Mouse (Mus musculus) forebrain, embryonic 12.5 days (tissue): ENCODE data around the gene Zic5. TPM values are rescaled to one million over a fixed set of nuclear protein-coding genes. Genes with fewer than 3 reads are reported as not detected.
"Not testable (repeated sequence)": the region's sequence is repeated elsewhere in the genome, so short reads cannot be mapped to it uniquely, and the experiment has no call there.

Experiments used
- ATAC-seq: fragments of 200-750 bp; cut with Nextera tagmentation; 2 replicates; pipeline ENCODE4 v1.8.0; 2017; ENCODE audit warnings: moderate TSS enrichment; ENCODE audit not compliant: low FRiP score
- H3K27ac ChIP-seq: fragments of 300-500 bp; sonication (generic); 2 replicates; pipeline ENCODE4 v1.5.1; 2016; ENCODE audit warnings: mild to moderate bottlenecking
- H3K27me3 ChIP-seq: fragments of 300-500 bp; sonication (generic); 2 replicates; pipeline ENCODE4 v1.6.1; 2016; ENCODE audit warnings: mild to moderate bottlenecking
- H3K36me3 ChIP-seq: fragments of 300-500 bp; sonication (generic); replicated peaks from 2 replicates; pipeline ENCODE4 v1.6.1; 2016; ENCODE audit warnings: mild to moderate bottlenecking
- H3K4me1 ChIP-seq: fragments of 300-500 bp; sonication (generic); 2 replicates; pipeline ENCODE4 v1.6.1; 2016
- H3K4me2 ChIP-seq: fragments of 300-500 bp; sonication (generic); 2 replicates; pipeline ENCODE4 v1.6.1; 2016; ENCODE audit warnings: mild to moderate bottlenecking, moderate library complexity
- H3K4me3 ChIP-seq: fragments of 300-500 bp; sonication (generic); replicated peaks from 2 replicates; pipeline ENCODE4 v1.5.1; 2016; ENCODE audit warnings: mild to moderate bottlenecking
- H3K9ac ChIP-seq: fragments of 300-500 bp; sonication (generic); 2 replicates; pipeline ENCODE4 v1.6.1; 2016; ENCODE audit warnings: mild to moderate bottlenecking
- H3K9me3 ChIP-seq: fragments of 300-500 bp; sonication (generic); 2 replicates; pipeline ENCODE4 v1.6.1; 2016
- WGBS: fragments of 180-500 bp; shearing (Covaris S2); methylation state at CpG from one replicate; pipeline ENCODE4 v1.1.7; 2016; 5-methylcytosine and 5-hydroxymethylcytosine counted together
- polyA plus RNA-seq: library from polyadenylated mRNA; unstranded; fragments of >200 nt; fragmentation: Nextera tagmentation; extraction: Ambion mirVana; gene quantifications from 2 replicates; pipeline ENCODE4 v1.2.1, GENCODE M21; 2016

The Zic5 gene
- polyA plus RNA-seq, 1 experiment from 2014 or later: 25.8 TPM

DNA sequence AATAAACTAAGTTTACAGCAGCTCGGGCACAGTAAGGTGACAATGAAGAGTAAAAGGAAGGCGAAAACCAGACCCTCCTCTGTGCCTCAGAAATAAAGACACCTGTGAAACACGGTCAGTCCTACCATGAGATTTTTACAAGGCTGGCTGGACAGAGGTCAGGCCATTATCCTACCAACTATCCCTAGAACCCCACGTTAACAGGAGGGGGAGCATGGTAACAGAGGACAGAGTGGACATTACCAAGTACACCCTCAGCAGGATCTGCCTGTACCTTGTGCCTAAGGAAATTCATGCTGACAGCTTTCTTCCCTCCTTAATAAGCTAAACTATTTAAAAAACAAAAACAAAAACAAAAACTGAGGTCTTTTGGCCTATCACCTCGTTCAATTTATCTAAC lies 5.3 kb downstream of the Zic5 start:
- 42% methylated on average over 5 of the region's 5 CpGs for WGBS
- H3K27me3 ChIP-seq: peaks cover 45% of the 10 kb centered on the region
- H3K4me1 ChIP-seq: peaks cover 42% of the 10 kb centered on the region
- H3K4me3 ChIP-seq: peak overlapping the region; percentile 34
- H3K27ac ChIP-seq: peak overlapping the region; percentile 61
- H3K4me2 ChIP-seq: peak overlapping the region; percentile 51
- no peaks in the 10 kb centered on the region for H3K36me3 ChIP-seq
- H3K9me3 ChIP-seq: no peaks in the 10 kb centered on the region
- no peak for ATAC-seq
- H3K9ac ChIP-seq: peak overlapping the region; percentile 61

DNA sequence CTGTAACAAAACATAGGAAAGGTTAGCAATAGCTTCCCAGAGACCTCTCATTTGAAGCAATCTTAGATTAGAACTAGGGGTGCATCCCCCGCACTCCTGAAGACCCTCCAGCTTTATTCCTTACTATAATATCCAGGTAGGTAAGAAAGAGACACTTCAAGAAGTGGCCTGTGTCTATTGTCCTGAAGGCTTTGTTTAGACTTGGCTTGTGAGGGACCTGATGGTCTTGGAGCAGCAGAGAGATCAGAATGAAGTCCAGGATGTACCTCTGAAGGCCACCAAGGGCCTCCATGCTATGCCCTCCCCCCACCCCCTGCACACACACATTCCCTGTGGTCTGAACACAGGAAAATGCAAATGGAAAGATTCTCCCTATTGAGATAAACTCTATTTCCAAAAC lies 5.7 kb downstream of the Zic5 start:
- Histone ChIP-seq H3K4me3 (peak overlapping the region; percentile 34), H3K9me3 (no peaks in the 10 kb centered on the region), H3K9ac (peak overlapping the region; percentile 61), H3K27ac (peak overlapping the region; percentile 61), H3K36me3 (no peaks in the 10 kb centered on the region), H3K4me1 (peaks cover 41% of the 10 kb centered on the region), H3K27me3 (peaks cover 41% of the 10 kb centered on the region), H3K4me2 (peak overlapping the region; percentile 51)
- 84% methylated on average over 1 of the region's 1 CpGs for WGBS
- ATAC-seq: no peak

- WGBS: 66% methylated on average over 12 of the region's 12 CpGs
- Histone ChIP-seq H3K9ac (peak overlapping the region; percentile 61; the same call in 1 of the 2 replicates), H3K4me1 (peaks cover 40% of the 10 kb centered on the region), H3K4me2 (peak overlapping the region; percentile 51), H3K27me3 (peaks cover 40% of the 10 kb centered on the region)
- not testable (repeated sequence) for H3K27ac ChIP-seq, H3K9me3 ChIP-seq, H3K36me3 ChIP-seq, ATAC-seq, H3K4me3 ChIP-seq
These were observed 6.1 kb downstream of the Zic5 start for GRCm38 (mm10) chr14:122459332-122459731.

GRCm38 (mm10) chr14:122455562-122455958 lies 9.9 kb downstream of the Zic5 start:
- WGBS: 12% methylated on average over 4 of the region's 4 CpGs
- Histone ChIP-seq H3K9ac (no peak overlapping the region), H3K9me3 (no peaks in the 10 kb centered on the region), H3K27ac (peak overlapping the region; percentile 83), H3K4me1 (peaks cover 57% of the 10 kb centered on the region), H3K4me3 (no peak overlapping the region), H3K4me2 (no peak overlapping the region), H3K36me3 (no peaks in the 10 kb centered on the region), H3K27me3 (peaks cover 39% of the 10 kb centered on the region)
- ATAC-seq: no peak

- Histone ChIP-seq H3K27ac (peak overlapping the region; percentile 83), H3K4me3 (no peak overlapping the region), H3K4me2 (no peak overlapping the region), H3K27me3 (peaks cover 40% of the 10 kb centered on the region), H3K4me1 (peaks cover 57% of the 10 kb centered on the region), H3K36me3 (no peaks in the 10 kb centered on the region), H3K9me3 (no peaks in the 10 kb centered on the region), H3K9ac (no peak overlapping the region; the same call in 1 of the 2 replicates)
- no peak for ATAC-seq
- 21% methylated on average over 10 of the region's 10 CpGs for WGBS
These were observed 10.4 kb downstream of the Zic5 start for GRCm38 (mm10) chr14:122454901-122455561.

- H3K9me3 ChIP-seq: no peaks in the 10 kb centered on the region
- no peaks in the 10 kb centered on the region for H3K36me3 ChIP-seq
- WGBS: 5% methylated on average over 12 of the region's 12 CpGs
- H3K27ac ChIP-seq: peak overlapping the region; percentile 91
- 0 out of 2 replicates have a peak overlapping the region, but pooled peaks have one; percentile 12 for H3K9ac ChIP-seq
- peaks cover 44% of the 10 kb centered on the region for H3K27me3 ChIP-seq
- peaks cover 65% of the 10 kb centered on the region for H3K4me1 ChIP-seq
- ATAC-seq: peak; percentile 47; the same call in 1 of the 2 replicates
- H3K4me2 ChIP-seq: peak overlapping the region; percentile 51
- H3K4me3 ChIP-seq: peak overlapping the region; percentile 21; the same call in 1 of the 2 replicates
These were observed 11.3 kb downstream of the Zic5 start for GRCm38 (mm10) chr14:122453996-122454738.

- H3K27me3 ChIP-seq: peaks cover 50% of the 10 kb centered on the region
- no peaks in the 10 kb centered on the region for H3K36me3 ChIP-seq
- peaks cover 65% of the 10 kb centered on the region for H3K4me1 ChIP-seq
- H3K9ac ChIP-seq: peak overlapping the region; percentile 12; the same call in 1 of the 2 replicates
- under 1% methylated on average over 32 of the region's 32 CpGs for WGBS
- H3K4me3 ChIP-seq: peak overlapping the region; percentile 21
- no peaks in the 10 kb centered on the region for H3K9me3 ChIP-seq
- H3K27ac ChIP-seq: peak overlapping the region; percentile 91
- ATAC-seq: peak; percentile 80
- H3K4me2 ChIP-seq: peak overlapping the region; percentile 51
These were observed 12.0 kb downstream of the Zic5 start for GRCm38 (mm10) chr14:122453388-122453995.

DNA sequence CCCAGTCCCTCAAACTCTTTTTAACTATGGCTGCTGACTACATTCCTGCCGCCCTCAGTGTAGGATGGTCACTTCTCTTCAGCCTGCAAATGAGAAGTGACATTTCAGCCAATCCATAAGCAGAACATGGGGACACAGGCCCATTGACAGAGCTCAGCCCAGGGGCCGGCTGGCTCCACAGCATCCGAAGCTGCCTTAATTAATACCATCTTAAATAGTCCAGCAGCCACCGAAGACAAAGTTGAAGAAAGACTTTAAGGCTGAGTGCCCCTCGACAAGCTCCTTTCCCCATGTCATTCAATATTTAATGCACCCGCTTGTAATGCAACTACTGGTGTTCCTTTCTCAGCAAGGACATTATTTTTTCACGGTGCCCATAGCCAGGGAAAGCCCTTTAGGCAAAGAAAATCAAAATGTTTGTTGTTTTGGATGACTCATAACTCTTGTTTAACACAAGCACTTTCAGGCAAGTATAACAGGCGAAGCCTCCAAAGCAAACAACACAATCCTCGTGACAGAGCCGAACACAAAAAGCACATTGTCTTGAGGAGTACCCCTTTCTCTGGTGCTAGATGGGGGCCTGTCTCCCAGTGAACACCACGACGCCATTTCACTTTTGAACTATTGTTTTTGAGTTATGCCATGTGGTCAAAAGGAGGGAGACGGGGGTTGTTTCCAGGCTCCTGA lies 12.6 kb downstream of the Zic5 start:
- ATAC-seq: peak; percentile 15; the same call in 1 of the 2 replicates
- peak overlapping the region; percentile 91 for H3K27ac ChIP-seq
- no peaks in the 10 kb centered on the region for H3K9me3 ChIP-seq
- no peaks in the 10 kb centered on the region for H3K36me3 ChIP-seq
- H3K9ac ChIP-seq: peak overlapping the region; percentile 21; the same call in 1 of the 2 replicates
- peaks cover 65% of the 10 kb centered on the region for H3K4me1 ChIP-seq
- peak overlapping the region; percentile 21 for H3K4me3 ChIP-seq
- 4% methylated on average over 13 of the region's 13 CpGs for WGBS
- H3K27me3 ChIP-seq: peaks cover 56% of the 10 kb centered on the region
- H3K4me2 ChIP-seq: peak overlapping the region; percentile 51

DNA sequence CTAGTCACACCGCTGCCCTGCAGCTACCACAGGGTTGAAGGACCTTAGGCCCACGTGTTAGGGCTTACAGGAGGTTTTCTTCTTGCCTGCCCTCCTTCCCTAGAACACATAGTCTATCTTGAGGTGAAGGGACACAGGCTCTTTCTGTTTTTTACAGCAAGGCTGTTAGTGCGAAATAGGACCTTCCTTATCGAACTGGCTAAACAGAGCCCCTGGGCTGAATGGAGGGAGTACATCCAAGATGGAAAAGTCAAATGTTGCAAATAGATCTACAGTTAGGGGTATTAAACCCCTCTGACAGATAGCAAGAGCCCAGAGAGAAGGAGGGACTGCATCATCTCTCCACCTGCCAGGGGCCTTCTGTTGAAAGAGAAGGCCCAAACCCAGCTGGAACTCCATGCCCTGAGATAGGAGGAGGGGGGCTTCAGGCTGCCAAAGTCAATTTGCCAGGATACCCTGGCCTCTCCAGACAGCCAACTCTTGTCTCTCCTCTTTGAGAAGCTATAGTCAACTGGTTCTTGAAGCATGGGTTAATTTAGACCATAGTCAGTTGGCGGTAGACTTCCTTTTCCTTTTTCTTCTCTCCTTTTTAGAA lies 13.8 kb downstream of the Zic5 start:
- H3K36me3 ChIP-seq: no peaks in the 10 kb centered on the region
- H3K4me2 ChIP-seq: peak overlapping the region; percentile 76
- H3K9ac ChIP-seq: peak overlapping the region; percentile 70; the same call in 1 of the 2 replicates
- WGBS: 53% methylated on average over 5 of the region's 5 CpGs
- peaks cover 65% of the 10 kb centered on the region for H3K4me1 ChIP-seq
- no peak for ATAC-seq
- H3K9me3 ChIP-seq: no peaks in the 10 kb centered on the region
- H3K27me3 ChIP-seq: peaks cover 66% of the 10 kb centered on the region
- H3K4me3 ChIP-seq: no peak overlapping the region
- H3K27ac ChIP-seq: peak overlapping the region; percentile 89

DNA sequence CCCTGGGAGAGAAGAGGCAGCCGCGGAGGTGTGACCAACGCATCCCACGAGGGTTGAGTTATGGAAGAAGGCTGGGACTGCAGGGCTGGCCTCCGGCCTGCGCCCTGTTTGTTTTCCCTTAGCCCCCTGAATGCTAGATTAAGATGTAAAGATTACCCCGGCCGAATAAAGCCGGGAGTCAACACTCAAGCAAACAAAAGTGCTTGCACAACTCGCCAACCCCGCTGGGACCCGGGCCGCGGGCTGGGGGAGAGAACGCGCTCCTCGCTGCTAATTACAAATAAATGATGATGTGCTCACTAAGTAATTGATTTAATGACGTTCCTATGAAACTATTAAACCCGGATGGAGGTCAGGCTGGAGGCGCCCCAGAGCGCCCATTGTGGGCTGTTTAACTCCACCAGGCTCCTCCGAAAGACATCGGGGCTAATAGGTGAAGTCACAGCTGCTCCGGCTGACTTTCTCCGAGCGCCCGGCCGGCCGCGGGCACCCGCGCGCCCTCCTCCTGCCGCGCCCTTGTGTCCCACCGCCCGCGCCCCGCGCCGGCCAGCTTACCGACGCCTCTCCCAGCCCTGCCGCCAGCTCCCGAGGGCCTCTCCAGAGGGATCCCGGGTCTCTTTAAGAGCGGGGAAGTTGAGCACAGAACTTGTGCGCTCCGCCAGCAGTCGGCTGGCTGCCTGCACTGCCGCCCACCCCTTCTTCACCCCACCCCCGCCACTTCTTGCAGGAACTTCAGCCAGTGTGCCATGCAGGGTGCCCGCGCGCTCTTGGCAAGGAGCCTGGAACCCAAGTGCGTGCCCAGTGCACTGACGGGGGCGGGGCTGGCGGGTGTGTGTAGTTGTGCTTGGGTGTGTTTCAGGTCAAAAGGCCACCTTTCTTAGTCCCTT lies 14.7 kb downstream of the Zic5 start, which contains the start of gene Gm5089:
Gene Gm5089 (minus strand): TSS at position 620 of the 887 bp plus-strand sequence.
- Histone ChIP-seq H3K4me2 (peak within 1 kb of the TSS; percentile 76), H3K4me1 (peaks cover 61% of the 10 kb centered on the region), H3K9me3 (no peaks in the 10 kb centered on the region), H3K36me3 (no peaks in the 10 kb centered on the region), H3K9ac (peak within 1 kb of the TSS; percentile 70), H3K27ac (peak within 1 kb of the TSS; percentile 89), H3K4me3 (peak within 1 kb of the TSS; percentile 50), H3K27me3 (peaks cover 67% of the 10 kb centered on the region)
- ATAC-seq: peak; percentile 49
- under 1% methylated on average over 59 of the region's 59 CpGs for WGBS
